Mouse (Mus musculus) testis, adult 2 months (tissue): Measurements from ENCODE around the gene Zfp692. TPM values are rescaled to one million over a fixed set of nuclear protein-coding genes. Genes with fewer than 3 reads are reported as not detected.

Experiments
- H3K27ac ChIP-seq: fragments of 200-500 bp; 2 replicates; pipeline ENCODE4 v1.5.1; 2012; ENCODE audit warnings: low read depth, low read length; ENCODE audit not compliant: control insufficient read depth, insufficient read depth
- H3K27me3 ChIP-seq: fragments of 200-500 bp; 2 replicates; pipeline ENCODE4 v1.6.1; 2012; ENCODE audit warnings: mild to moderate bottlenecking, low read length, moderate library complexity; ENCODE audit not compliant: control insufficient read depth, insufficient read depth
- H3K36me3 ChIP-seq: fragments of 200-500 bp; 2 replicates; pipeline ENCODE4 v1.6.1; 2012; ENCODE audit warnings: mild to moderate bottlenecking, low read length; ENCODE audit not compliant: control insufficient read depth, insufficient read depth
- H3K4me1 ChIP-seq: fragments of 200-500 bp; 2 replicates; pipeline ENCODE4 v1.6.1; 2012; ENCODE audit warnings: low read length; ENCODE audit not compliant: control insufficient read depth, insufficient read depth
- H3K4me3 ChIP-seq: fragments of 200-500 bp; 2 replicates; pipeline ENCODE4 v1.5.1; 2012; ENCODE audit warnings: low read depth, mild to moderate bottlenecking, low read length, moderate library complexity, mixed read lengths; ENCODE audit not compliant: control insufficient read depth
- CTCF ChIP-seq: fragments of 200-500 bp; IDR thresholded peaks from 2 replicates; pipeline ENCODE4 v1.5.1; 2012; ENCODE audit warnings: low read depth, mild to moderate bottlenecking, inconsistent platforms, low read length, moderate library complexity; ENCODE audit not compliant: control insufficient read depth, insufficient read depth, insufficient replicate concordance
- POLR2A ChIP-seq: fragments of 200-500 bp; IDR thresholded peaks from 2 replicates; pipeline ENCODE4 v1.6.1; 2012; ENCODE audit warnings: low read depth, mild to moderate bottlenecking, inconsistent platforms, low read length, moderate library complexity; ENCODE audit not compliant: control insufficient read depth
- polyA plus RNA-seq: library from polyadenylated mRNA; depleted of rRNA; stranded (reverse); fragments of >200 nt; gene quantifications from 2 replicates; pipeline ENCODE4 v1.2.3, GENCODE M21; 2012

Gene Zfp692
- polyA plus RNA-seq, 1 experiment, result 11.2 TPM

GRCm38 (mm10) chr11:58308661-58309060 is 1.8 kb downstream of the Zfp692 start:
- H3K27me3 ChIP-seq, result no peaks in the 10 kb centered on the region
- no peak overlapping the region for H3K27ac ChIP-seq
- peaks cover 10% of the 10 kb centered on the region for H3K4me1 ChIP-seq
- TF ChIP-seq CTCF (no peak), POLR2A (no peak)
- H3K36me3 ChIP-seq, result no peaks in the 10 kb centered on the region
- no peak overlapping the region for H3K4me3 ChIP-seq

- Histone ChIP-seq H3K27me3 (no peaks in the 10 kb centered on the region), H3K4me3 (peak overlapping the region; percentile 12), H3K36me3 (no peaks in the 10 kb centered on the region), H3K27ac (no peak overlapping the region), H3K4me1 (peaks cover 5% of the 10 kb centered on the region; the same call in 1 of the 2 replicates)
- no peak for TF ChIP-seq POLR2A
- TF ChIP-seq CTCF, result no peak
Observed at GRCm38 (mm10) chr11:58314069-58314468, 7.2 kb downstream of the Zfp692 start.

- H3K36me3 ChIP-seq, result no peaks in the 10 kb centered on the region
Observed at GRCm38 (mm10) chr11:58315536-58316168, 8.8 kb downstream of the Zfp692 start.

GRCm38 (mm10) chr11:58316344-58316743 is 9.5 kb downstream of the Zfp692 start:
- no peaks in the 10 kb centered on the region for H3K27me3 ChIP-seq
- no peak for TF ChIP-seq POLR2A
- no peak for TF ChIP-seq CTCF
- H3K4me1 ChIP-seq, result peaks cover 5% of the 10 kb centered on the region; the same call in 1 of the 2 replicates
- H3K4me3 ChIP-seq, result peak overlapping the region; percentile 6
- H3K36me3 ChIP-seq, result no peaks in the 10 kb centered on the region
- no peak overlapping the region for H3K27ac ChIP-seq

More at GRCm38 (mm10) chr11:58315536-58316168, 8.8 kb downstream of the Zfp692 start:
- TF ChIP-seq POLR2A (peak; percentile 16; the same call in 1 of the 2 replicates), CTCF (no peak)
- Histone ChIP-seq H3K27ac (no peak overlapping the region), H3K4me1 (peaks cover 5% of the 10 kb centered on the region; the same call in 1 of the 2 replicates), H3K27me3 (no peaks in the 10 kb centered on the region), H3K4me3 (peak overlapping the region; percentile 6)

- TF ChIP-seq POLR2A, result no peak; the same call in 1 of the 2 replicates
- no peak for TF ChIP-seq CTCF
- H3K27ac ChIP-seq, result no peak overlapping the region
- no peaks in the 10 kb centered on the region for H3K27me3 ChIP-seq
- no peaks in the 10 kb centered on the region for H3K36me3 ChIP-seq
- H3K4me3 ChIP-seq, result peak overlapping the region; percentile 6
- H3K4me1 ChIP-seq, result peaks cover 5% of the 10 kb centered on the region; the same call in 1 of the 2 replicates
Observed at GRCm38 (mm10) chr11:58316768-58317390, 10.0 kb downstream of the Zfp692 start.

- peak; percentile 97 for TF ChIP-seq POLR2A
- no peak for TF ChIP-seq CTCF
- peak overlapping the region; percentile 94 for H3K4me3 ChIP-seq
- H3K4me1 ChIP-seq, result peaks cover 3% of the 10 kb centered on the region
- no peaks in the 10 kb centered on the region for H3K27me3 ChIP-seq
- no peaks in the 10 kb centered on the region for H3K36me3 ChIP-seq
- peak overlapping the region; percentile 84 for H3K27ac ChIP-seq
Observed at GRCm38 (mm10) chr11:58322824-58323569, 16.1 kb downstream of the Zfp692 start.

- H3K36me3 ChIP-seq, result no peaks in the 10 kb centered on the region
- peak overlapping the region; percentile 84 for H3K27ac ChIP-seq
- H3K27me3 ChIP-seq, result no peaks in the 10 kb centered on the region
- peak overlapping the region; percentile 94 for H3K4me3 ChIP-seq
- no peak for TF ChIP-seq CTCF
- TF ChIP-seq POLR2A, result no peak
- H3K4me1 ChIP-seq, result peaks cover 3% of the 10 kb centered on the region
Observed at GRCm38 (mm10) chr11:58323570-58324340, 16.9 kb downstream of the Zfp692 start.
